Comparison of ENCODE assay signal across 9 mouse cellular contexts in genomic region chr8:123835451-123835850, GRCm38 (mm10). TPM values are rescaled to one million over a fixed set of nuclear protein-coding genes. Genes with fewer than 3 reads are reported as not detected.
DNase-seq lines count a peak whose midpoint lies in the region; ATAC-seq and TF ChIP-seq lines count a peak whose summit lies in the region.
"Had no signal": no experiment of that assay in that cellular context is flagged by ENCODE, and none has a peak within 500 bp of the region (broad histone marks: within the 10 kb centered on the region; RNA-seq: fewer than 3 reads in every experiment).

No protein-coding gene starts in this region.

- no peaks in the 10 kb centered on the region for H3K4me1 ChIP-seq in embryonic fibroblast, embryonic 13.5 days (ENCODE audit: control insufficient read depth, insufficient read depth, low read length)
- no peaks in the 10 kb centered on the region for H3K4me1 ChIP-seq in midbrain, embryonic 13.5 days (replicated peaks)
- H3K4me1 ChIP-seq: stomach, embryonic 15.5 days had no signal

- H3K27me3 ChIP-seq in midbrain, embryonic 13.5 days = no peaks in the 10 kb centered on the region
- no peaks in the 10 kb centered on the region for H3K27me3 ChIP-seq in splenic B cell, adult 2 months (ENCODE audit: control insufficient read depth, insufficient read depth, low read length, poor library complexity, severe bottlenecking)
- H3K27me3 ChIP-seq: stomach, embryonic 15.5 days had no signal

- ATAC-seq in midbrain, embryonic 13.5 days = 0 out of 2 replicates have a peak, but pooled peaks have one; percentile 34

- no peak overlapping the region for H3K9ac ChIP-seq in midbrain, embryonic 13.5 days (replicated peaks)
- H3K9ac ChIP-seq: stomach, embryonic 15.5 days had no signal

- no peak for TF ChIP-seq POLR2A in brain, embryonic 14.5 days (IDR thresholded peaks at IDR 0.05; ENCODE audit: borderline replicate concordance, extremely low read depth, insufficient read depth, insufficient read length, poor library complexity, severe bottlenecking)
- TF ChIP-seq POLR2A in embryonic fibroblast, embryonic 13.5 days (IDR thresholded peaks at IDR 0.05; ENCODE audit: low read depth, low read length) = no peak

- DNase-seq in heart, adult 18-20 months = peak; percentile 14 to 70
- no peak for DNase-seq in heart, adult 11 months
- DNase-seq in CD8-positive naive resting alpha-beta T cell, adult 2 months (ENCODE audit: low read depth in 2 of 2, low spot score in 2 of 2) = peak; percentile 60 to 67
- DNase-seq in brain, embryonic 14.5 days (ENCODE audit: low read depth) = peak; percentile 71
- peak; percentile 56 for DNase-seq in layer of hippocampus, adult 9-11 months
- peak; percentile 78 for DNase-seq in splenic B cell, adult 2 months (ENCODE audit: low read depth, low spot score)

- no peak overlapping the region for H3K4me2 ChIP-seq in midbrain, embryonic 13.5 days (replicated peaks)
- H3K4me2 ChIP-seq: stomach, embryonic 15.5 days had no signal

- H3K9me3 ChIP-seq in midbrain, embryonic 13.5 days = no peaks in the 10 kb centered on the region; the same call in 1 of the 2 replicates
- H3K9me3 ChIP-seq: stomach, embryonic 15.5 days had no signal

- H3K4me3 ChIP-seq in embryonic fibroblast, embryonic 13.5 days (ENCODE audit: insufficient read depth, low read length) = no peak overlapping the region
- H3K4me3 ChIP-seq in midbrain, embryonic 13.5 days (replicated peaks) = no peak overlapping the region
- H3K4me3 ChIP-seq: stomach, embryonic 15.5 days had no signal

- WGBS in midbrain, embryonic 13.5 days = 63% methylated on average over 9 of the region's 9 CpGs

- peaks cover 65% of the 10 kb centered on the region for H3K36me3 ChIP-seq in midbrain, embryonic 13.5 days
- no peaks in the 10 kb centered on the region for H3K36me3 ChIP-seq in splenic B cell, adult 2 months (ENCODE audit: control insufficient read depth, insufficient read depth, low read length, poor library complexity, severe bottlenecking)

- peak; percentile 76; the same call in 1 of the 2 replicates for TF ChIP-seq CTCF in brain, embryonic 14.5 days (IDR thresholded peaks at IDR 0.05; ENCODE audit: borderline replicate concordance, extremely low read depth, insufficient read depth, insufficient read length)
- peak; percentile 64; the same call in 1 of the 2 replicates for TF ChIP-seq CTCF in embryonic fibroblast, embryonic 13.5 days (IDR thresholded peaks at IDR 0.05; ENCODE audit: borderline replicate concordance, insufficient read depth, low read length)

- H3K27ac ChIP-seq in embryonic fibroblast, embryonic 13.5 days (ENCODE audit: insufficient read depth, low read length) = no peak overlapping the region
- no peak overlapping the region for H3K27ac ChIP-seq in midbrain, embryonic 13.5 days
- H3K27ac ChIP-seq: stomach, embryonic 15.5 days had no signal

RNA-seq across cellular contexts. Expression of gene Ccsap, which starts 24.6 kb away (rescaled TPM):
- under 1 TPM; 0.57 to 0.93 TPM for total RNA-seq in heart, adult 18-20 months (2021)
- polyA plus RNA-seq in brain, embryonic 14.5 days (2012; rRNA removed) = 6.6 and 7.5 TPM in 2 replicates
- polyA plus RNA-seq in embryonic fibroblast, embryonic 13.5 days (2011; ENCODE audit: insufficient read length, low read depth, missing spikeins) = 2.9 and 4.4 TPM in 2 replicates
- 4.0 and 5.1 TPM in 2 replicates for polyA plus RNA-seq in midbrain, embryonic 13.5 days (2015; fragmentation: Nextera tagmentation; extraction: Ambion mirVana)

RNA-seq across cellular contexts. Expression of gene Rab4a, which starts 29.7 kb away (rescaled TPM):
- total RNA-seq in heart, adult 18-20 months (2021) = 1 to 10 TPM; 8.6 to 8.9 TPM
- polyA plus RNA-seq in brain, embryonic 14.5 days (2012; rRNA removed) = 48.0 and 49.1 TPM in 2 replicates
- polyA plus RNA-seq in embryonic fibroblast, embryonic 13.5 days (2011; ENCODE audit: insufficient read length, low read depth, missing spikeins) = 22.0 and 26.1 TPM in 2 replicates
- 64.0 and 65.7 TPM in 2 replicates for polyA plus RNA-seq in midbrain, embryonic 13.5 days (2015; fragmentation: Nextera tagmentation; extraction: Ambion mirVana)

RNA-seq across cellular contexts. Expression of gene Acta1, which starts 59.1 kb away (rescaled TPM):
- 100 to 1,000 TPM; 385 to 423 TPM for total RNA-seq in heart, adult 18-20 months (2021)
- polyA plus RNA-seq in brain, embryonic 14.5 days (2012; rRNA removed) = 9.0 and 10.3 TPM in 2 replicates
- 25.9 and 159 TPM in 2 replicates for polyA plus RNA-seq in embryonic fibroblast, embryonic 13.5 days (2011; ENCODE audit: insufficient read length, low read depth, missing spikeins)
- 2.3 and 3.1 TPM in 2 replicates for polyA plus RNA-seq in midbrain, embryonic 13.5 days (2015; fragmentation: Nextera tagmentation; extraction: Ambion mirVana)
